Comparison of ENCODE assay signal across 13 mouse cellular contexts in genomic region chr7:126351419-126351951, GRCm38 (mm10). TPM values are rescaled to one million over a fixed set of nuclear protein-coding genes. Genes with fewer than 3 reads are reported as not detected.
DNase-seq lines count a peak whose midpoint lies in the region; ATAC-seq and TF ChIP-seq lines count a peak whose summit lies in the region.
"Had no signal": no experiment of that assay in that cellular context is flagged by ENCODE, and none has a peak within 500 bp of the region (broad histone marks: within the 10 kb centered on the region; RNA-seq: fewer than 3 reads in every experiment).

No protein-coding gene starts in this region.

- no peak overlapping the region for H3K27ac ChIP-seq in forebrain, embryonic 11.5 days (ENCODE audit: low read depth, low read length)
- no peak overlapping the region for H3K27ac ChIP-seq in forebrain, embryonic 15.5 days (replicated peaks)
- 0 out of 2 replicates have a peak overlapping the region, but pooled peaks have one; percentile 15 for H3K27ac ChIP-seq in midbrain, embryonic 12.5 days (replicated peaks)
- H3K27ac ChIP-seq in midbrain, embryonic 11.5 days (ENCODE audit: low read depth, low read length) = no peak overlapping the region
- peak overlapping the region; percentile 5; the same call in 1 of the 2 replicates for H3K27ac ChIP-seq in lung, embryonic 14.5 days (ENCODE audit: low read depth)
- H3K27ac ChIP-seq in midbrain, postnatal 0 days (ENCODE audit: low read depth, low read length) = peak overlapping the region; percentile 76
- H3K27ac ChIP-seq: macrophage had no signal

- no peaks in the 10 kb centered on the region for H3K9me3 ChIP-seq in forebrain, embryonic 11.5 days (ENCODE audit: control insufficient read depth, low read length)
- H3K9me3 ChIP-seq in forebrain, embryonic 15.5 days = no peaks in the 10 kb centered on the region
- no peaks in the 10 kb centered on the region for H3K9me3 ChIP-seq in midbrain, embryonic 12.5 days
- H3K9me3 ChIP-seq in midbrain, embryonic 11.5 days (ENCODE audit: control insufficient read depth, low read length) = no peaks in the 10 kb centered on the region
- no peaks in the 10 kb centered on the region for H3K9me3 ChIP-seq in lung, embryonic 14.5 days (ENCODE audit: low read depth, low read length)
- no peaks in the 10 kb centered on the region for H3K9me3 ChIP-seq in midbrain, postnatal 0 days (ENCODE audit: low read length)

- no peak overlapping the region for H3K4me2 ChIP-seq in forebrain, embryonic 11.5 days (ENCODE audit: low read depth, low read length, severe bottlenecking)
- no peak overlapping the region; the same call in 1 of the 2 replicates for H3K4me2 ChIP-seq in forebrain, embryonic 15.5 days (replicated peaks)
- peak overlapping the region; percentile 27; the same call in 1 of the 2 replicates for H3K4me2 ChIP-seq in midbrain, embryonic 12.5 days (replicated peaks)
- H3K4me2 ChIP-seq in midbrain, embryonic 11.5 days = no peak overlapping the region
- H3K4me2 ChIP-seq in lung, embryonic 14.5 days = peak overlapping the region; percentile 45
- H3K4me2 ChIP-seq in midbrain, postnatal 0 days (ENCODE audit: low read depth, low read length, poor library complexity, severe bottlenecking) = peak overlapping the region; percentile 35

- peak; percentile 40 for DNase-seq in forebrain, embryonic 11.5 days (ENCODE audit: low spot score)
- no peak for DNase-seq in midbrain, embryonic 11.5 days (ENCODE audit: low spot score, missing footprints)
- peak; percentile 23 for DNase-seq in lung, embryonic 14.5 days
- peak; percentile 24 for DNase-seq in midbrain, postnatal 0 days (ENCODE audit: low spot score)
- DNase-seq in cerebellum, postnatal 25 days = no peak
- DNase-seq in thymus, postnatal 0 days (ENCODE audit: low spot score) = no peak
- DNase-seq: gastrocnemius, postnatal 25 days; kidney, adult 2 months; left cerebral cortex, postnatal 4 days; thymus, postnatal 14 days had no signal

- H3K27me3 ChIP-seq in forebrain, embryonic 11.5 days (ENCODE audit: control insufficient read depth, insufficient read depth, low read length) = no peaks in the 10 kb centered on the region
- H3K27me3 ChIP-seq in forebrain, embryonic 15.5 days = no peaks in the 10 kb centered on the region
- H3K27me3 ChIP-seq in midbrain, embryonic 12.5 days = no peaks in the 10 kb centered on the region
- H3K27me3 ChIP-seq in midbrain, embryonic 11.5 days (ENCODE audit: control insufficient read depth, insufficient read depth, low read length) = no peaks in the 10 kb centered on the region
- H3K27me3 ChIP-seq in lung, embryonic 14.5 days (ENCODE audit: insufficient read depth, low read length) = no peaks in the 10 kb centered on the region
- no peaks in the 10 kb centered on the region for H3K27me3 ChIP-seq in midbrain, postnatal 0 days (ENCODE audit: insufficient read depth, low read length)

- ATAC-seq in forebrain, embryonic 11.5 days (replicated peaks; ENCODE audit: low FRiP score) = no peak
- ATAC-seq in forebrain, embryonic 15.5 days (replicated peaks) = no peak
- no peak for ATAC-seq in midbrain, embryonic 12.5 days (ENCODE audit: low FRiP score, low read depth)
- ATAC-seq in midbrain, embryonic 11.5 days (ENCODE audit: low FRiP score) = no peak
- no peak for ATAC-seq in lung, embryonic 14.5 days (ENCODE audit: insufficient read depth)
- no peak; the same call in 1 of the 2 replicates for ATAC-seq in midbrain, postnatal 0 days (ENCODE audit: low FRiP score)

- no peak overlapping the region for H3K4me3 ChIP-seq in forebrain, embryonic 11.5 days (ENCODE audit: low read depth, low read length)
- no peak overlapping the region for H3K4me3 ChIP-seq in forebrain, embryonic 15.5 days
- no peak overlapping the region for H3K4me3 ChIP-seq in midbrain, embryonic 12.5 days
- H3K4me3 ChIP-seq in midbrain, embryonic 11.5 days (ENCODE audit: low read depth, low read length) = no peak overlapping the region
- no peak overlapping the region for H3K4me3 ChIP-seq in lung, embryonic 14.5 days (ENCODE audit: low read depth, low read length)
- peak overlapping the region; percentile 22; the same call in 1 of the 2 replicates for H3K4me3 ChIP-seq in midbrain, postnatal 0 days (ENCODE audit: low read depth, low read length)

- TF ChIP-seq CTCF in lung, embryonic 14.5 days (IDR thresholded peaks at IDR 0.05; ENCODE audit: low read depth) = no peak
- TF ChIP-seq CTCF in midbrain, postnatal 0 days (IDR thresholded peaks at IDR 0.05) = no peak

- no peaks in the 10 kb centered on the region for H3K4me1 ChIP-seq in forebrain, embryonic 11.5 days (replicated peaks; ENCODE audit: control insufficient read depth, insufficient read depth, low read length)
- H3K4me1 ChIP-seq in forebrain, embryonic 15.5 days = no peaks in the 10 kb centered on the region
- H3K4me1 ChIP-seq in midbrain, embryonic 12.5 days = peaks cover 6% of the 10 kb centered on the region; the same call in 1 of the 2 replicates
- 0 out of 2 replicates have a peak, but pooled peaks cover 2% of the 10 kb centered on the region for H3K4me1 ChIP-seq in midbrain, embryonic 11.5 days (ENCODE audit: control insufficient read depth, insufficient read depth, low read length)
- H3K4me1 ChIP-seq in lung, embryonic 14.5 days (ENCODE audit: insufficient read depth) = no peaks in the 10 kb centered on the region
- peaks cover 16% of the 10 kb centered on the region; the same call in 1 of the 2 replicates for H3K4me1 ChIP-seq in midbrain, postnatal 0 days (ENCODE audit: insufficient read depth, low read length)

- no peak overlapping the region; the same call in 1 of the 2 replicates for H3K9ac ChIP-seq in forebrain, embryonic 11.5 days (ENCODE audit: low read length)
- H3K9ac ChIP-seq in forebrain, embryonic 15.5 days (replicated peaks) = no peak overlapping the region
- no peak overlapping the region for H3K9ac ChIP-seq in midbrain, embryonic 12.5 days (replicated peaks)
- no peak overlapping the region for H3K9ac ChIP-seq in midbrain, embryonic 11.5 days (ENCODE audit: low read length)
- no peak overlapping the region for H3K9ac ChIP-seq in lung, embryonic 14.5 days
- no peak overlapping the region; the same call in 1 of the 2 replicates for H3K9ac ChIP-seq in midbrain, postnatal 0 days (replicated peaks; ENCODE audit: low read length, poor library complexity, severe bottlenecking)

- no peaks in the 10 kb centered on the region for H3K36me3 ChIP-seq in forebrain, embryonic 11.5 days (ENCODE audit: control insufficient read depth, insufficient read depth, low read length)
- no peaks in the 10 kb centered on the region for H3K36me3 ChIP-seq in forebrain, embryonic 15.5 days
- H3K36me3 ChIP-seq in midbrain, embryonic 12.5 days = no peaks in the 10 kb centered on the region
- H3K36me3 ChIP-seq in midbrain, embryonic 11.5 days (ENCODE audit: control insufficient read depth, insufficient read depth, low read length) = no peaks in the 10 kb centered on the region
- no peaks in the 10 kb centered on the region for H3K36me3 ChIP-seq in lung, embryonic 14.5 days (ENCODE audit: insufficient read depth)
- no peaks in the 10 kb centered on the region for H3K36me3 ChIP-seq in midbrain, postnatal 0 days (ENCODE audit: insufficient read depth, low read length)

- 54% methylated on average over 10 of the region's 10 CpGs for WGBS in forebrain, embryonic 11.5 days
- 46% methylated on average over 10 of the region's 10 CpGs for WGBS in forebrain, embryonic 15.5 days
- WGBS in midbrain, embryonic 12.5 days = 50% methylated on average over 10 of the region's 10 CpGs
- WGBS in midbrain, embryonic 11.5 days = 48% methylated on average over 10 of the region's 10 CpGs
- 42% methylated on average over 10 of the region's 10 CpGs for WGBS in lung, embryonic 14.5 days
- 31% methylated on average over 10 of the region's 10 CpGs for WGBS in midbrain, postnatal 0 days

RNA-seq across cellular contexts. Expression of gene Lat, which starts 17.9 kb away (rescaled TPM):
- polyA plus RNA-seq in forebrain, embryonic 11.5 days (2014; fragmentation: Nextera tagmentation; extraction: Ambion mirVana) = 2.2 and 2.5 TPM in 2 replicates
- polyA plus RNA-seq in forebrain, embryonic 15.5 days (2015; fragmentation: Nextera tagmentation; extraction: Ambion mirVana) = 0.67 and 1.1 TPM in 2 replicates
- 1.4 and 2.6 TPM in 2 replicates for polyA plus RNA-seq in midbrain, embryonic 12.5 days (2016; fragmentation: Nextera tagmentation; extraction: Ambion mirVana)
- polyA plus RNA-seq in midbrain, embryonic 11.5 days (2014; fragmentation: Nextera tagmentation; extraction: Ambion mirVana) = 1.8 and 2.7 TPM in 2 replicates
- 1.7 and 2.8 TPM in 2 replicates for polyA plus RNA-seq in lung, embryonic 14.5 days (2014; fragmentation: Nextera tagmentation; extraction: Ambion mirVana)
- total RNA-seq in midbrain, postnatal 0 days (2014; rRNA removed) = 0.42 TPM in 1 of 2 replicates, not detected in the other
- 0.39 and 0.69 TPM in 2 replicates for polyA plus RNA-seq in midbrain, postnatal 0 days (2015; fragmentation: Nextera tagmentation; extraction: Ambion mirVana)
- polyA plus RNA-seq in thymus, postnatal 0 days (2015; fragmentation: Nextera tagmentation; extraction: Ambion mirVana) = 890 and 915 TPM in 2 replicates

RNA-seq across cellular contexts. Expression of gene Spns1, which starts 25.8 kb away (rescaled TPM):
- polyA plus RNA-seq in forebrain, embryonic 11.5 days (2014; fragmentation: Nextera tagmentation; extraction: Ambion mirVana) = 52.4 and 53.9 TPM in 2 replicates
- 72.9 and 75.8 TPM in 2 replicates for polyA plus RNA-seq in forebrain, embryonic 15.5 days (2015; fragmentation: Nextera tagmentation; extraction: Ambion mirVana)
- 64.3 and 66.9 TPM in 2 replicates for polyA plus RNA-seq in midbrain, embryonic 12.5 days (2016; fragmentation: Nextera tagmentation; extraction: Ambion mirVana)
- polyA plus RNA-seq in midbrain, embryonic 11.5 days (2014; fragmentation: Nextera tagmentation; extraction: Ambion mirVana) = 40.8 and 45.8 TPM in 2 replicates
- 41.7 and 46.0 TPM in 2 replicates for polyA plus RNA-seq in lung, embryonic 14.5 days (2014; fragmentation: Nextera tagmentation; extraction: Ambion mirVana)
- total RNA-seq in midbrain, postnatal 0 days (2014; rRNA removed) = 97.1 and 119 TPM in 2 replicates
- 88.9 and 89.5 TPM in 2 replicates for polyA plus RNA-seq in midbrain, postnatal 0 days (2015; fragmentation: Nextera tagmentation; extraction: Ambion mirVana)
- polyA plus RNA-seq in thymus, postnatal 0 days (2015; fragmentation: Nextera tagmentation; extraction: Ambion mirVana) = 39.4 and 43.3 TPM in 2 replicates

RNA-seq across cellular contexts. Expression of gene Nfatc2ip, which starts 45.1 kb away (rescaled TPM):
- 3.6 and 4.5 TPM in 2 replicates for polyA plus RNA-seq in forebrain, embryonic 11.5 days (2014; fragmentation: Nextera tagmentation; extraction: Ambion mirVana)
- polyA plus RNA-seq in forebrain, embryonic 15.5 days (2015; fragmentation: Nextera tagmentation; extraction: Ambion mirVana) = 2.6 and 3.0 TPM in 2 replicates
- polyA plus RNA-seq in midbrain, embryonic 12.5 days (2016; fragmentation: Nextera tagmentation; extraction: Ambion mirVana) = 3.4 and 4.3 TPM in 2 replicates
- 4.8 and 4.9 TPM in 2 replicates for polyA plus RNA-seq in midbrain, embryonic 11.5 days (2014; fragmentation: Nextera tagmentation; extraction: Ambion mirVana)
- 3.6 and 4.3 TPM in 2 replicates for polyA plus RNA-seq in lung, embryonic 14.5 days (2014; fragmentation: Nextera tagmentation; extraction: Ambion mirVana)
- 6.0 and 6.7 TPM in 2 replicates for total RNA-seq in midbrain, postnatal 0 days (2014; rRNA removed)
- polyA plus RNA-seq in midbrain, postnatal 0 days (2015; fragmentation: Nextera tagmentation; extraction: Ambion mirVana) = 2.3 and 2.4 TPM in 2 replicates
- polyA plus RNA-seq in thymus, postnatal 0 days (2015; fragmentation: Nextera tagmentation; extraction: Ambion mirVana) = 5.1 and 6.7 TPM in 2 replicates

Comparison
In these comparisons a context has a peak if more than half of its experiments do, and no peak if none do; other contexts are left out.
1. DNase-seq: peak in forebrain, embryonic 11.5 days (single experiment), lung, embryonic 14.5 days (single experiment) and midbrain, postnatal 0 days (single experiment); none in midbrain, embryonic 11.5 days (single experiment), cerebellum, postnatal 25 days (0 of 2) and thymus, postnatal 0 days (single experiment).
2. H3K27ac ChIP-seq: peak in midbrain, embryonic 12.5 days (single experiment), lung, embryonic 14.5 days (single experiment) and midbrain, postnatal 0 days (single experiment); none in forebrain, embryonic 11.5 days (single experiment), forebrain, embryonic 15.5 days (single experiment) and midbrain, embryonic 11.5 days (single experiment).
3. H3K4me2 ChIP-seq: peak in midbrain, embryonic 12.5 days (single experiment), lung, embryonic 14.5 days (single experiment) and midbrain, postnatal 0 days (single experiment); none in forebrain, embryonic 11.5 days (single experiment), forebrain, embryonic 15.5 days (single experiment) and midbrain, embryonic 11.5 days (single experiment).
4. RNA of gene Lat, which starts 17.9 kb away (polyA plus RNA-seq): 890 to 915 TPM in thymus, postnatal 0 days; 1.8 to 2.7 TPM in midbrain, embryonic 11.5 days, 2.2 to 2.5 TPM in forebrain, embryonic 11.5 days, 1.7 to 2.8 TPM in lung, embryonic 14.5 days, 1.4 to 2.6 TPM in midbrain, embryonic 12.5 days, 0.39 to 0.69 TPM in midbrain, postnatal 0 days and 0.67 to 1.1 TPM in forebrain, embryonic 15.5 days; every median in the first group is over 100 times any median in the second.